Mouse (Mus musculus): ENCODE measurements around the gene Pcyt1a. TPM values are rescaled to one million over a fixed set of nuclear protein-coding genes. Genes with fewer than 3 reads are reported as not detected.

Pcyt1a gene
- polyA plus RNA-seq, 1 experiment from 2014 or later, result 38.3 TPM

DNA sequence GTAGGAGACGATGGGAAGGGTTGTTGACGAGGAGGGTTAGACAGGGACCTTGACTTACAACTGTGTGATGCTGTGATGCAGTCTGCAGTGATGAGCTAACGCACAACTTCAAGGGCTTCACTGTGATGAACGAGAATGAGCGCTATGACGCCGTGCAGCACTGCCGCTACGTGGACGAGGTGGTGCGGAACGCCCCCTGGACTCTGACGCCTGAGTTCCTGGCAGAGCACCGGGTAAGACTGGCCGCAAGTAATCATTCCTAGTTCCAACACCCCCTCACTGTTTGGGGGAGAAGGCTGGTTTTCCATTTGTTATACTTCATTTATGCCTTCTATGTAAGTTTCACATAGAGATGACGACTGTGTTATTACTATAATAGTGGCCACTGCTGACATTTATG is 32.2 kb downstream of the Pcyt1a start:
- peaks cover 15% of the 10 kb centered on the region for H3K36me3 ChIP-seq (ENCODE audit: insufficient read depth, low read length)
- H3K27me3 ChIP-seq (ENCODE audit: insufficient read depth, low read length), result no peaks in the 10 kb centered on the region
- H3K4me3 ChIP-seq (ENCODE audit: low read length), result no peak overlapping the region
- H3K4me2 ChIP-seq (replicated peaks; ENCODE audit: low read depth, low read length), result no peak overlapping the region
- H3K27ac ChIP-seq (ENCODE audit: low read length), result no peak overlapping the region
- H3K9ac ChIP-seq (replicated peaks; ENCODE audit: low read length), result no peak overlapping the region
- ATAC-seq (ENCODE audit: low FRiP score, low TSS enrichment), result no peak
- WGBS, result 94% methylated on average over 16 of the region's 16 CpGs
- no peaks in the 10 kb centered on the region for H3K9me3 ChIP-seq (ENCODE audit: low read length)
- no peaks in the 10 kb centered on the region for H3K4me1 ChIP-seq (ENCODE audit: insufficient read depth, low read length)

DNA sequence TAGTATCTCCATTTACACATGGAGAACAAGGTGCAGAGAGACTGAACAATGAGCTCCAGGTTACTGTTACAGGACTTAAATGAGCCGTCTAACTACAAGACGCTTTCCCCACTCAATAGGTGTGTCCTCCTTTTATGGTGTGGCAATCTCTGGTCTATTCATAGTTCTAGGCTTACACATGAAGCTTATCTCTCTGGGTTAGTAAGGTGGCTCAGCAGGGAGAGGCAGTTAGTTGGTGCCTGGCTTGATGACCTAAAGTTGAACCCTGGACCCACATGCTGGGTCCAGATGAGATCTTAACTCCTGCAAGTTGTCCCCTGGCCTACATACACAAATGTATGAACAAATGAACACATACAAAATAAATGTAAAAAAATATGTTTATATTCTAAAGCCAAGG is 32.7 kb downstream of the Pcyt1a start:
- H3K27me3 ChIP-seq (ENCODE audit: insufficient read depth, low read length), result no peaks in the 10 kb centered on the region
- ATAC-seq (ENCODE audit: low FRiP score, low TSS enrichment), result no peak

DNA sequence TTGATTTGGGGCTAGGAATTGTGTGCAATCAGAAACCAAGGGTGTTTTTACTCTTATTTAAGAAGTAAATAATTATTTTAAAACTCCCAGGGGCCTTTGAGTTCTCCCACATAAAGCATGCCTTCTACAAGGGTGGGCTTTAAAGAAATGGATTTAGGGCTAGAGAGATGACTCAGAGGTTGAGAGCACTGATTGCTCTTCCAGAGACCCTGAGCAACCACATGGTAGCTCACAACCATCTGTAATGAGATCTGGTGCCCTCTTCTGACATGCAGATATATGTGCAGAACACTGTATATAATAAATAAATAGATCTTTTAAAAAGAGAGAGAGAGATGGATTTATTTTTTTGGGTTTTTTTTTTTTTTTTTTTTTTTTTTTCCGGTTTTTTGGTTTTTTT is 34.2 kb downstream of the Pcyt1a start:
- Histone ChIP-seq H3K4me3 (ENCODE audit: low read length) (no peak overlapping the region), H3K4me2 (replicated peaks; ENCODE audit: low read depth, low read length) (no peak overlapping the region), H3K9me3 (ENCODE audit: low read length) (no peaks in the 10 kb centered on the region), H3K4me1 (ENCODE audit: insufficient read depth, low read length) (no peaks in the 10 kb centered on the region), H3K27ac (ENCODE audit: low read length) (no peak overlapping the region), H3K36me3 (ENCODE audit: insufficient read depth, low read length) (peaks cover 18% of the 10 kb centered on the region), H3K27me3 (ENCODE audit: insufficient read depth, low read length) (no peaks in the 10 kb centered on the region), H3K9ac (replicated peaks; ENCODE audit: low read length) (no peak overlapping the region)
- 0% methylated on average over 1 of the region's 1 CpGs for WGBS
- no peak for ATAC-seq (ENCODE audit: low FRiP score, low TSS enrichment)

More for the DNA sequence above, 32.7 kb downstream of the Pcyt1a start:
- 84% methylated on average over 2 of the region's 2 CpGs for WGBS
- Histone ChIP-seq H3K4me2 (replicated peaks; ENCODE audit: low read depth, low read length) (no peak overlapping the region), H3K4me3 (ENCODE audit: low read length) (no peak overlapping the region), H3K9me3 (ENCODE audit: low read length) (no peaks in the 10 kb centered on the region), H3K27ac (ENCODE audit: low read length) (no peak overlapping the region), H3K4me1 (ENCODE audit: insufficient read depth, low read length) (no peaks in the 10 kb centered on the region), H3K9ac (replicated peaks; ENCODE audit: low read length) (no peak overlapping the region), H3K36me3 (ENCODE audit: insufficient read depth, low read length) (peaks cover 15% of the 10 kb centered on the region)

DNA sequence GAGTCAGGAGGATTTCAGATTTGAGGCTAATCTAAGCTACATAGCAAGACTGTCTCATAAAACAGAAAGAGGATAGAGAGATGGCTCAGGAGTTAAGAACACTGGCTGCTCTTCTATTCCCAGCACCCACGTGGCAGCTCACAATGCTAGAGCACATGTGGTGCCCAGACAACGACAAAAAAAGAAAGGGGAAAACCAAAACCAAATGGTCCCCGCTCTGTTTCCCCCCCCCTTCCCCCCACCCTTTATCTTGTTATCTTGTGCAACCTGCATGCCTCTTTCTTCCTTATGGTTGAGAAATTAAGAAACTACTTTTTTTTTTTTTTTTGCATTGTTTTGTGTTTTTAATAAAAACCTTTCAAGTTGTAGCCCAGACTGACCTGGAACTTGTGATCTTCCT is 37.8 kb downstream of the Pcyt1a start:
- Histone ChIP-seq H3K9me3 (ENCODE audit: low read length) (no peaks in the 10 kb centered on the region), H3K4me1 (ENCODE audit: insufficient read depth, low read length) (no peaks in the 10 kb centered on the region), H3K36me3 (ENCODE audit: insufficient read depth, low read length) (peaks cover 27% of the 10 kb centered on the region), H3K27ac (ENCODE audit: low read length) (no peak overlapping the region), H3K4me2 (replicated peaks; ENCODE audit: low read depth, low read length) (no peak overlapping the region), H3K4me3 (ENCODE audit: low read length) (no peak overlapping the region), H3K27me3 (ENCODE audit: insufficient read depth, low read length) (no peaks in the 10 kb centered on the region), H3K9ac (replicated peaks; ENCODE audit: low read length) (no peak overlapping the region)
- no peak for ATAC-seq (ENCODE audit: low FRiP score, low TSS enrichment)
- WGBS, result 75% methylated on average over 3 of the region's 3 CpGs

DNA sequence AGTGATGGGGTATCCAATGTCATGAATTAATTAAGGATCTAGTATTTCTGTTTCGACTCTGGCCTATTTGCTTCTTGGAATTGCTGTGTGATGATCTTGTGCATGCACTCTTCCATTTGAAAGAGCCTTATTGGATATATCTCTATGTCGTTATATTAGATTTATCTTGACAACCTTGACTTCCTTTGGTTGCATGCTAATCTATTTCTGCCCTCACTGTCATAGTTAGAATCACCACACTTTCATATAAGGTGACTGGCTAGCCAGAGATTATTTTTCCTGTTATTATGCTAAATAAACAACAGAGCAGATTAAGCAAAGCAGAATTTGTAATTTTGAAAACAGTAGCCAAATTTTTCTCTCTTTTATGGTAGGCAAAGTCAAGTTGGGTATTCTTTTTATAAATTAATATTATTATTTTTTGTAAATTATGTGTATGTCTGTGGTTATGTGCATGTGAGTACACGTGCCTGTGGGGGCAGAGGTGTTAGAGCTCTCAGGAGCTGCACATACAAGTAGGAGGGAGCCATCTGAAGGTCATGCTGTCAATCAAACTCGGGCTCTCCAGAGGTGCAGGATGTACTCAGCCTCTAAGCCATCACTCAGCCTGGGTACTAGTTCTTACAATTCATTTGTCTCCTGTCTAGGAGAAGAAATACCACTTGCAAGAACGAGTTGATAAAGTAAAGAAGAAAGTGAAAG is 38.8 kb downstream of the Pcyt1a start:
- Histone ChIP-seq H3K27ac (ENCODE audit: low read length) (no peak overlapping the region), H3K36me3 (ENCODE audit: insufficient read depth, low read length) (peaks cover 27% of the 10 kb centered on the region), H3K27me3 (ENCODE audit: insufficient read depth, low read length) (no peaks in the 10 kb centered on the region), H3K9me3 (ENCODE audit: low read length) (no peaks in the 10 kb centered on the region), H3K9ac (replicated peaks; ENCODE audit: low read length) (no peak overlapping the region), H3K4me3 (ENCODE audit: low read length) (no peak overlapping the region), H3K4me1 (ENCODE audit: insufficient read depth, low read length) (no peaks in the 10 kb centered on the region), H3K4me2 (replicated peaks; ENCODE audit: low read depth, low read length) (no peak overlapping the region)
- 73% methylated on average over 5 of the region's 5 CpGs for WGBS
- no peak for ATAC-seq (ENCODE audit: low FRiP score, low TSS enrichment)

DNA sequence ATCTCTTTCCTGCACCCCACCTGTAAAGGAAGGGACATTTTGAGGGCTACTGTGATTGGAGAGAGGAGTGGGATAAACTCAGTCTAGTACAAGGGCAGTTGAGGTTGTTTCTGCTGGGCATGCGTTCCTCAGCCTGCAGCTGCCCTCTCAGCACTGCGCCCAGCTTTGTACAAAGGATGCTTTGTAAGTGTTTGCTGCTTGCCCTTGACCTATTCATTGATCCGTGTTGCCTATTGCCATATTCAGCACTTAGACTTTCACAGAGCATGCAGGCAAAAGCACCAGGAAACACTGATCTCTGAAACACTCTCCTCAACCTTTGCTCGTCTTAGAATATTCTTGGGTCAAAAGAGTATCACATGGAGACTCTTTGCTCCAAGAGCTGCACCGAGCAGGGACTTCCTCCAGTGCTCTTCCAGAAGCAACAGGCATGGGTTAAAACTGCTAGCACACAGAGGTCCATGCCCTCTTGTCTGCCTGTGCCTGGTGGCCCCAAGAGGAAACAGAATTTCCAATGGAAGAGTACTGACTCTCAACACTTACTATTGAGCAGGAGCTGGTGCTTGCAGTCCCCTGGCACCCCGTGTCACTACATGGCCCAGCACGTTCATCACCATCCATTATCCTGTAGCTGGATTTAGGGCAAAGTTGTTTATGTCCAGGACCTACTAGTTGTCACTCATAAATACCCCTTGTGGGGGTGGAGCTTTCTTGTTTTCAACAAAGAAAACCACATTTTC is 41.7 kb downstream of the Pcyt1a start:
- Histone ChIP-seq H3K4me3 (ENCODE audit: low read length) (no peak overlapping the region), H3K9me3 (ENCODE audit: low read length) (no peaks in the 10 kb centered on the region), H3K36me3 (ENCODE audit: insufficient read depth, low read length) (peaks cover 22% of the 10 kb centered on the region; the same call in 1 of the 2 replicates), H3K4me2 (replicated peaks; ENCODE audit: low read depth, low read length) (no peak overlapping the region), H3K27ac (ENCODE audit: low read length) (no peak overlapping the region), H3K4me1 (ENCODE audit: insufficient read depth, low read length) (no peaks in the 10 kb centered on the region), H3K9ac (replicated peaks; ENCODE audit: low read length) (no peak overlapping the region), H3K27me3 (ENCODE audit: insufficient read depth, low read length) (no peaks in the 10 kb centered on the region)
- no peak for ATAC-seq (ENCODE audit: low FRiP score, low TSS enrichment)
- 78% methylated on average over 7 of the region's 7 CpGs for WGBS

DNA sequence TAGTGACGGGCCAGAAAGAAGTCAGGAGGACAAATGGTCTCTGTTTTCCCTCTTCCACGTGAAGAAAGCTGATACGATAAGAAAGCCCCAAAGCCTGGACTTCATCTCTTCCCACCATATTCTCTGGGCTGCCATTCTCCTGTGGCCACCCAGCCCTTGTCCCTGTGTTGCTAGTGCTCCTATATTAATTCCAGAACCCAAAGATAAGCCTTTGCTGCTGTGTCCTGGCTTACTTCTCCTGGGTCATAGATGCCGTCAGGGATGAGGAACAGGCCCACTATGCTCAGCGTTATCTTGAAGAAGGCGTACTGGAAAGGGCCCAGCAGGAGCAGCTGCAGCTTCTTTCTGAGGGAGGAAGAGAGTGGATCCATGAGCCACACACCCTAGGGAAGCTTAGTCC is 46.6 kb downstream of the Pcyt1a start:
- 89% methylated on average over 6 of the region's 6 CpGs for WGBS
- H3K4me1 ChIP-seq (ENCODE audit: insufficient read depth, low read length), result no peaks in the 10 kb centered on the region
- peaks cover 13% of the 10 kb centered on the region; the same call in 1 of the 2 replicates for H3K36me3 ChIP-seq (ENCODE audit: insufficient read depth, low read length)
- no peaks in the 10 kb centered on the region for H3K9me3 ChIP-seq (ENCODE audit: low read length)
- no peak overlapping the region for H3K9ac ChIP-seq (replicated peaks; ENCODE audit: low read length)
- no peak overlapping the region for H3K4me3 ChIP-seq (ENCODE audit: low read length)
- H3K27ac ChIP-seq (ENCODE audit: low read length), result no peak overlapping the region
- no peak overlapping the region for H3K4me2 ChIP-seq (replicated peaks; ENCODE audit: low read depth, low read length)
- ATAC-seq (ENCODE audit: low FRiP score, low TSS enrichment), result no peak
- no peaks in the 10 kb centered on the region for H3K27me3 ChIP-seq (ENCODE audit: insufficient read depth, low read length)

DNA sequence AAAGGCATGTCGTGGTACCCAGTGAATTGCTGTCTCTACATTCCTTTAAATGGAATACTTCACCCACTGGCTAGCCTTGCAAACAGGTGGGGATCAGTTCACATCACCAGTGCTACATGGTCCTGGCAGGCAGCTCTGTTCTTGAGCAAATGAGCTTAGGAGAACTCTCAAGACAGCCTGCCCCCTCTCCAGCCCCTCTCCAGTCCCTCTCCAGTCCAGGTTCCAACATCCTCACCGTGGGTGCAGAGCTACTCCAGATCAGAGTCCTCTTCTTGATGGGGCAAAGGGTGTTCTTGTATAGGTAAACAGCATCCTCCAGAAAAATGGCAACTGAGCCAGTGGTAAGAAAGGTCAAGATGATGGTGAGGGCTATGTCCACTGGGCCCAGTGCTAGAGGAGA is 48.7 kb downstream of the Pcyt1a start:
- 77% methylated on average over 2 of the region's 2 CpGs for WGBS
- no peak for ATAC-seq (ENCODE audit: low FRiP score, low TSS enrichment)

DNA sequence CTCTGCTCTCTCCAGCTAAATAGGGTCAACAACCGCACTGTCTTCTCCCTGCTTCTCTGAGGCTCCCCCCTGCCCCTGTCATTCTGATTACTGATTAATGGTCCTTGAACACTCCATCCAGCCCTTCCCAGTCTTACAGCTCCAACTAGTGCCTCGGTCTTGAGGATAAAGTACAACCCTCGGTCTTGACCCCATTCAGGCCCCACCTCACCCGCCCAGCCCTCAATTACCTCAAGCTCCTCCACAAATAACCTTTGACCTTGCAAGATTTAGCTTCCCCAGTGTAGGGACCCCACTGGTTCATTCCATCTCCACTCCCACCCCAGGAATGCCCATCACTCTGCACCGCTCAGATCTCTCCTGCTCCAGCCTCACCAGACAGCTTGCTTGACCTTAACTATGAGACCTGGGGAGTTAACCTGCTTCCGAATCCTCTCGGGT is 53.7 kb downstream of the Pcyt1a start:
- peak; percentile 93 for ATAC-seq (ENCODE audit: low FRiP score, low TSS enrichment)
- H3K9me3 ChIP-seq (ENCODE audit: low read length), result no peaks in the 10 kb centered on the region
- no peak overlapping the region for H3K4me3 ChIP-seq (ENCODE audit: low read length)
- H3K4me1 ChIP-seq (ENCODE audit: insufficient read depth, low read length), result peaks cover 21% of the 10 kb centered on the region
- peak overlapping the region; percentile 63; the same call in 1 of the 2 replicates for H3K27ac ChIP-seq (ENCODE audit: low read length)
- H3K9ac ChIP-seq (replicated peaks; ENCODE audit: low read length), result no peak overlapping the region
- H3K27me3 ChIP-seq (ENCODE audit: insufficient read depth, low read length), result no peaks in the 10 kb centered on the region
- no peaks in the 10 kb centered on the region for H3K36me3 ChIP-seq (ENCODE audit: insufficient read depth, low read length)
- 12% methylated on average over 7 of the region's 7 CpGs for WGBS
- H3K4me2 ChIP-seq (replicated peaks; ENCODE audit: low read depth, low read length), result no peak overlapping the region

More for the DNA sequence above, 48.7 kb downstream of the Pcyt1a start:
- Histone ChIP-seq H3K4me1 (ENCODE audit: insufficient read depth, low read length) (peaks cover 10% of the 10 kb centered on the region), H3K27ac (ENCODE audit: low read length) (no peak overlapping the region), H3K9me3 (ENCODE audit: low read length) (no peaks in the 10 kb centered on the region), H3K9ac (replicated peaks; ENCODE audit: low read length) (no peak overlapping the region), H3K4me3 (ENCODE audit: low read length) (no peak overlapping the region), H3K36me3 (ENCODE audit: insufficient read depth, low read length) (no peaks in the 10 kb centered on the region), H3K27me3 (ENCODE audit: insufficient read depth, low read length) (no peaks in the 10 kb centered on the region), H3K4me2 (replicated peaks; ENCODE audit: low read depth, low read length) (no peak overlapping the region)

DNA sequence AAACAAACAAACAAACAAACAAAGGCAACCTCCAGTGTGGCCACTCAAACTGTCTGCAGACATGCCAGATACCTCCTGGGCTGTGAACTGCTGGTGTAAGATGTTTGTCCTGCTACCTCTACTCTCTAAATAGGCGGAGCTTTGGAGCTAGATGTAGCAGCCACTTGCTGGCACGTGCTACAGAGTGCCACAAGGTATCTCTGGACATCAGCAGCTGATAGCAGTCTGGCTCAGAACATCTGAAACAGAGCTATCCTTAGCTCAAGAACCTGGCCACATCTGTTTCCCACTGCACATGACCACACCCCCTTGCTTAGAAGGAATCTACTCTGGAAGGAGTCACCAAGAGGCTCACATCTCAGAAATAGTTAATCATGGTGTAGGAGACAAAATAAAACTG is 54.5 kb downstream of the Pcyt1a start:
- Histone ChIP-seq H3K4me3 (ENCODE audit: low read length) (no peak overlapping the region), H3K36me3 (ENCODE audit: insufficient read depth, low read length) (no peaks in the 10 kb centered on the region), H3K27me3 (ENCODE audit: insufficient read depth, low read length) (no peaks in the 10 kb centered on the region), H3K27ac (ENCODE audit: low read length) (no peak overlapping the region), H3K9me3 (ENCODE audit: low read length) (no peaks in the 10 kb centered on the region), H3K9ac (replicated peaks; ENCODE audit: low read length) (no peak overlapping the region), H3K4me2 (replicated peaks; ENCODE audit: low read depth, low read length) (no peak overlapping the region), H3K4me1 (ENCODE audit: insufficient read depth, low read length) (peaks cover 21% of the 10 kb centered on the region)
- 74% methylated on average over 2 of the region's 2 CpGs for WGBS
- no peak for ATAC-seq (ENCODE audit: low FRiP score, low TSS enrichment)
